Mouse (Mus musculus) hindbrain, embryonic 16.5 days (tissue): ENCODE results near the gene Ciz1. TPM values are rescaled to one million over a fixed set of nuclear protein-coding genes. Genes with fewer than 3 reads are reported as not detected.
A peak's percentile ranks its signal among the peaks of the same experiment; 100 is the strongest.

ENCODE experiments used
- ATAC-seq: fragments of 200-750 bp; cut with Nextera tagmentation; 2 replicates; pipeline ENCODE4 v1.8.0; 2017; ENCODE audit warnings: moderate TSS enrichment, moderate library complexity
- H3K27ac ChIP-seq: fragments of 300-500 bp; sonication (generic); 2 replicates; pipeline ENCODE4 v1.5.1; 2014; ENCODE audit warnings: low read depth, mild to moderate bottlenecking, control low read depth, low read length, moderate library complexity
- H3K27me3 ChIP-seq: fragments of 300-500 bp; sonication (generic); replicated peaks from 2 replicates; pipeline ENCODE4 v1.6.1; 2014; ENCODE audit warnings: low read length; ENCODE audit not compliant: control insufficient read depth, insufficient read depth
- H3K36me3 ChIP-seq: fragments of 300-500 bp; sonication (generic); 2 replicates; pipeline ENCODE4 v1.6.1; 2014; ENCODE audit warnings: mild to moderate bottlenecking, low read length, moderate library complexity, mixed read lengths; ENCODE audit not compliant: control insufficient read depth, insufficient read depth
- H3K4me1 ChIP-seq: fragments of 300-500 bp; sonication (generic); 2 replicates; pipeline ENCODE4 v1.6.1; 2014; ENCODE audit warnings: low read depth, low read length; ENCODE audit not compliant: control insufficient read depth, insufficient read depth
- H3K4me2 ChIP-seq: fragments of 300-500 bp; sonication (generic); 2 replicates; pipeline ENCODE4 v1.6.1; 2014; ENCODE audit warnings: mild to moderate bottlenecking, low read length, control low read depth, moderate library complexity
- H3K4me3 ChIP-seq: fragments of 300-500 bp; sonication (generic); 2 replicates; pipeline ENCODE4 v1.5.1; 2014; ENCODE audit warnings: mild to moderate bottlenecking, low read length, control low read depth, moderate library complexity
- H3K9ac ChIP-seq: fragments of 300-500 bp; sonication (generic); 2 replicates; pipeline ENCODE4 v1.6.1; 2014; ENCODE audit warnings: low read depth, mild to moderate bottlenecking, control low read depth, low read length, moderate library complexity
- H3K9me3 ChIP-seq: fragments of 300-500 bp; sonication (generic); 2 replicates; pipeline ENCODE4 v1.6.1; 2014; ENCODE audit warnings: mild to moderate bottlenecking, low read length, moderate library complexity; ENCODE audit not compliant: control insufficient read depth
- WGBS: fragments of 180-500 bp; shearing (Covaris S2); extraction: QIAGEN DNeasy Blood & Tissue Kit; methylation state at CpG from one replicate; pipeline ENCODE4 v1.1.7; 2014; 5-methylcytosine and 5-hydroxymethylcytosine counted together
- polyA plus RNA-seq: library from polyadenylated mRNA; unstranded; fragments of >200 nt; fragmentation: Nextera tagmentation; extraction: Ambion mirVana; gene quantifications from 2 replicates; pipeline ENCODE4 v1.2.1, GENCODE M21; 2015

Gene Ciz1
- polyA plus RNA-seq, 1 experiment from 2014 or later: 41.1 TPM

DNA sequence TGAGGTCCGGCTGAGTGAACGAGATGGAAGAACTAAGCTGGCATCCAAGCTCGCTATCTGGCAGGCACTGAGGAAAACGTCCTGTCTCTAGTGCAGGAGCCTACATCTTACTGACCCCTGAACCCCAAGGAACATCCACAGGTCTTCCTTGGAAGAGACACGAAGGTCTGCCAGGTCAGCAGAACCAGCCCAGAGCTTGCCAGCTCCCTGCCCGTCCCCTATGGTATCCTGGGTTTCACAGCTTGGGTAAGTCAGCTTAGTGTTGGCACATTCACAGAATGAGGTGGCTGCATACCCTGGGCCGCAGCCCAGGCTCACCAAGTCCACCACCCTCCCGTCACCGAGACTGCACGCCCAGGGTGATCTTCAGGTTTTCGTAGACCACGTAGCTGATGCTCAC lies 63.7 kb downstream of the Ciz1 start:
- ATAC-seq: no peak
- Histone ChIP-seq H3K27ac (no peak overlapping the region), H3K4me3 (no peak overlapping the region), H3K4me1 (no peaks in the 10 kb centered on the region), H3K4me2 (no peak overlapping the region), H3K36me3 (peaks cover 45% of the 10 kb centered on the region), H3K27me3 (no peaks in the 10 kb centered on the region), H3K9me3 (no peaks in the 10 kb centered on the region), H3K9ac (no peak overlapping the region)
- WGBS: 95% methylated on average over 12 of the region's 12 CpGs

DNA sequence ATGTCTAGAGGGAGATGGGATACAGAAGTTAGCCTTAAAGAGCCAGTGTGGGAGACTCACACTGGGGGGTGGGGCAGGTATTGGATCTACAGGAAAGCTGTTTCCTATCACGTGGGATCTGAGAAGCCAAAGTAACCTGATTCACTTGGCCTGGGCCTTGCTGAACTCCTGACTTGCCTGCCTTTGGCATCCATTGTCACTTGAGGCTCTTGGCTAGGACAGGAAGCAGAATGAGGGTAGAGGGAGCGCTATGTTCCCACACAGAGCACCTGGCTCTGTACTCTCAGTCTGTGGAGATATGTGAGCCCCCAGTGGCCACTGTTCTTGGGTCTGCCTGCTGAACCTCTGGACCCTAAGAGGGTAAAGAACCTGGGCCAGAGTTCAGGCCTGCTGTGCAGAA lies 64.4 kb downstream of the Ciz1 start:
- H3K27me3 ChIP-seq: no peaks in the 10 kb centered on the region
- ATAC-seq: no peak
- WGBS: 94% methylated on average over 2 of the region's 2 CpGs
- no peaks in the 10 kb centered on the region for H3K4me1 ChIP-seq
- peaks cover 45% of the 10 kb centered on the region for H3K36me3 ChIP-seq
- H3K27ac ChIP-seq: no peak overlapping the region
- no peak overlapping the region for H3K4me2 ChIP-seq
- H3K4me3 ChIP-seq: no peak overlapping the region
- H3K9me3 ChIP-seq: no peaks in the 10 kb centered on the region
- H3K9ac ChIP-seq: no peak overlapping the region

DNA sequence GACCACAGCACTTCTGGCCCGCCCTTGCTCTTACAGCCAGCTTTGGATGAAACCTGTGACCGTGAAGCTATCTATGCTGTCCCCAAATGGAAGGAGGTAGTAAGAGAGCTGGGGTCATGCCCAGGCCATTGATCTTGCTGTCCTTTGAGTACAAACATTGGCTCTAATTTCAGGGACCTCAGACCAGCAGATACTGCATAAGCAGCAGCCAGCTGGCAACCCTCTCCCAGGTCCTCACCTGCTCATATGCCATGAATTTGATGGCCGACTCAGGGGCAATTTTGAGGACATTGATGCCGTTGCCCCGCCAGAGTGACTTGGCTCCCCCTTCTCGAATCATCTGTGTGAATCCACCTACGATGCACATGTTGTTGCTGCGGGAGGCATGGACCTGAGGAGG lies 65.4 kb downstream of the Ciz1 start:
- WGBS: 93% methylated on average over 8 of the region's 8 CpGs
- Histone ChIP-seq H3K4me1 (no peaks in the 10 kb centered on the region), H3K9me3 (no peaks in the 10 kb centered on the region), H3K4me3 (no peak overlapping the region), H3K27ac (no peak overlapping the region), H3K27me3 (no peaks in the 10 kb centered on the region), H3K36me3 (peaks cover 45% of the 10 kb centered on the region), H3K4me2 (no peak overlapping the region), H3K9ac (no peak overlapping the region)
- no peak for ATAC-seq

DNA sequence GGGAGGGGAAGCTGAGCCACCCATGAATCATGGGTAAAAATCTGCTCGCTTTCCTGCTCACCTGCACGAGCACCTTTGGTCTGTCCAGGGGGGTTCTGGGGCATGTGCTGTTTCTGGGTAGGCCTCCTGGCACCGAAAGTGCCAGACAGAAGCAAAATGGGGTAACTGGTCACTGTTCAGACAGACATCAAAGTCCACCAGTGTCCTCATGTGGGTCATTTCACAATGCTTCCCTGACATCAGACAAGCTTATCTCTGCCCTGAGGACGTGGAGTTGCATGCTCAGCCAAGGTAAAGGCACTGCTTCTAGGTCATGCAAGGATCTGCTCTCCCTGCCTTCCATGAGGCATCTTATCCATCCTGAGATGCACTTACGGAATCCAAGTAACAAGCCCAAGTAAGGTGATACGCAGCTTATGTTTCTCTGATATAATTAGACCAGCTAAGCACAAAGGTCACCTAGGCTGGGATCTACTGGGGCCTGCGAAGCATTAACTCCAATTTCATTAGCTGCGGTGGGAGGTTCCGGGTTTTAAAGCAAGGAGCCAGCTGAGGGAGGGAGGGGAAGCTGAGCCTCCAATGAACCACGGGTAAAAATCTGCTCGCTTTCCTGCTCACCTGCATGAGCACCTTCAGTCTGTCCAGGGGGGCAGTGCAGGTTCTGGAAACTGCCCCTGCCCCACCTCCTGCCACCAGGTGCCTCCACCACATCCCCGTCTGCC lies 66.5 kb downstream of the Ciz1 start:
- Histone ChIP-seq H3K4me1 (peaks cover 9% of the 10 kb centered on the region), H3K27ac (no peak overlapping the region), H3K27me3 (no peaks in the 10 kb centered on the region), H3K9me3 (no peaks in the 10 kb centered on the region), H3K9ac (no peak overlapping the region), H3K4me3 (no peak overlapping the region), H3K4me2 (no peak overlapping the region), H3K36me3 (peaks cover 45% of the 10 kb centered on the region)
- 88% methylated on average over 12 of the region's 12 CpGs for WGBS
- ATAC-seq: no peak

DNA sequence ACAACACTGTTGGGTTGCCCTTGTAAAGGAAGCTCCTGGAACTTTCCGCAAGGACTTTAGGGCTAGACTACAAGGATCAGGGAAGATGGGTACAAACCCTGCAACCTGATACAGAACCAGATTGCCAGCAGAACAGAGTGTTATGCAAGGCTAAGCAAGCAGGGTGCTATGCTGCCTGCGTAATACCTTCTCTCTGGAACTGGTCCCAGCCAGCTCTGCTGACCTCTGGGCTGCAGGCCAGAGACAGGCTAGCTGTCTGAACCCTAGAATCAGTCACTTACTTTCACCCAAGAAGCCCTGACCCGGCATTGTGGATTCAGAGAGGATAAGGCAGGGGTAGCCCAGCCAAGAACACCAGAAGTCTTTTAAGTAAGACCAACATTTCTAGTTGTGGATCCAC lies 67.2 kb downstream of the Ciz1 start:
- H3K4me3 ChIP-seq: no peak overlapping the region
- no peak overlapping the region for H3K9ac ChIP-seq
- 88% methylated on average over 3 of the region's 3 CpGs for WGBS
- H3K4me2 ChIP-seq: no peak overlapping the region
- ATAC-seq: no peak
- H3K27ac ChIP-seq: no peak overlapping the region
- no peaks in the 10 kb centered on the region for H3K9me3 ChIP-seq
- H3K27me3 ChIP-seq: no peaks in the 10 kb centered on the region
- H3K4me1 ChIP-seq: peaks cover 16% of the 10 kb centered on the region
- H3K36me3 ChIP-seq: peaks cover 45% of the 10 kb centered on the region

DNA sequence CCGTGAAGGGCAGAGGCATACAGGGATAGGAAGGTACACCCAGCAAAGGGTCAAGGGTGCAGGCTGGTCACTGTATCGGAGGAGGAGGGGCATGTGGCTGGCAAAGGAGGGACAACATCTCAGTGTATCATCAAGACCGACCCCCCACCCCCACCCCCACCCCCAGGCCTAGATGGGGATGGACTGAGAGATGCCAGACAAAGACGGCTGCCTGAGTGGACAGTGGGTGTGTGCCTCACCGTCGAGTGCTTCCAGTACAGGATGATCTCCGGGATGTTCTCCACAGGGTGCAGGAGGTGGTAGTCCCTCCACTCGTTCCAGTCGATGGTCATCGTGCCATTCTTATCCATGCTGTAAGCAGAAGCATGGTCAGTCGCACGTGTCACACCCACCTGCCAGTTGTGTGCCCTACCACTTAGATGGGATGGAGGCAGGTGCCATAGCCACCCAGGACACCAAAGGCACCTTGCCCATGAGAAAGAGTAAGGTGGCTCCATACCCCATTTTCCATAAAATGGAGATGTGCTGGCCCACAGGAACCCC lies 68.0 kb downstream of the Ciz1 start:
- Histone ChIP-seq H3K9ac (no peak overlapping the region), H3K36me3 (peaks cover 41% of the 10 kb centered on the region), H3K4me1 (peaks cover 22% of the 10 kb centered on the region), H3K27ac (no peak overlapping the region), H3K4me2 (no peak overlapping the region), H3K9me3 (no peaks in the 10 kb centered on the region), H3K27me3 (no peaks in the 10 kb centered on the region), H3K4me3 (no peak overlapping the region)
- WGBS: 94% methylated on average over 12 of the region's 12 CpGs
- no peak for ATAC-seq

DNA sequence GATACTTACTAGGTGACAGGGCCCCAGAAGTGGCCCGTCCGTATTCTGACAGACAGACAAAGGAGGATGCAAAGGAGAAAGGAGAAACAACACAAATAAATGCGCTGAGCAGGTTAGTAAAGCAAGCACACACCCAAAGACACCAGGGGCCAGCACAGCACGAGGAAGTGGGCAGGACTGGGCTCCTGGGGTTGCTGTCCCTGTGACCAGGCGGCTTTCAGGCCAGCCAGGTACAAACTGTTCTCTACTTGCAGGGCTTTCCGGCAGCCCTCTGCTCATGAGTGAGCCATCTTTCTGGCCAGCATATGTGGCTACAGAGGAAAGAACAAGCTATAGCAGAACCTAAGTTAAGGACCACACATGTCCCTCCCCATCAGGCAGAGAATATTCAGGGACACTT lies 68.5 kb downstream of the Ciz1 start:
- H3K36me3 ChIP-seq: peaks cover 36% of the 10 kb centered on the region

DNA sequence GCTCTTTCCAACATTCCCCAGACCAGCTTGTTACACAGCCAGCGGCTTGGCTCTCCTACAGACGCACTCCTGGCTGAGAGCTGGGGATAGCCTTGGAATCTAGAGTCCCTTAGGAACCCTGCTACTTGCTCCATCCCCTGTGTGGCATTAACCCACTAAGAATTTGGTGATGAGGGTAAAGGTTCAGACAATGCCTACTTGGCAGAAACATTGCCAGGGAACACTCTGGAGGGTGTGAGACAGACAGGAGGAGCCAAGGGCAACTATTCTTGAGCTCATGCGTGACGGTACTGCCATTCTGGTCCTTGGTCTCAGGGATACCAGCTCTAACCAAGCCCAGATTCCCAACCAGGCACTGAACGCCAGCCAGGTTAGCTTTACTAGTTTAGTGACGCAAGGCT lies 69.7 kb downstream of the Ciz1 start:
- Histone ChIP-seq H3K4me3 (no peak overlapping the region), H3K36me3 (peaks cover 24% of the 10 kb centered on the region), H3K4me1 (peaks cover 22% of the 10 kb centered on the region), H3K9me3 (no peaks in the 10 kb centered on the region), H3K27me3 (no peaks in the 10 kb centered on the region), H3K27ac (no peak overlapping the region), H3K9ac (no peak overlapping the region), H3K4me2 (no peak overlapping the region)
- ATAC-seq: no peak
- WGBS: 92% methylated on average over 6 of the region's 6 CpGs

More for the DNA sequence above, 68.5 kb downstream of the Ciz1 start:
- no peaks in the 10 kb centered on the region for H3K27me3 ChIP-seq
- no peak for ATAC-seq
- H3K4me1 ChIP-seq: peaks cover 22% of the 10 kb centered on the region
- H3K4me2 ChIP-seq: no peak overlapping the region
- H3K4me3 ChIP-seq: no peak overlapping the region
- no peaks in the 10 kb centered on the region for H3K9me3 ChIP-seq
- H3K9ac ChIP-seq: no peak overlapping the region
- no peak overlapping the region for H3K27ac ChIP-seq
- 83% methylated on average over 6 of the region's 6 CpGs for WGBS

DNA sequence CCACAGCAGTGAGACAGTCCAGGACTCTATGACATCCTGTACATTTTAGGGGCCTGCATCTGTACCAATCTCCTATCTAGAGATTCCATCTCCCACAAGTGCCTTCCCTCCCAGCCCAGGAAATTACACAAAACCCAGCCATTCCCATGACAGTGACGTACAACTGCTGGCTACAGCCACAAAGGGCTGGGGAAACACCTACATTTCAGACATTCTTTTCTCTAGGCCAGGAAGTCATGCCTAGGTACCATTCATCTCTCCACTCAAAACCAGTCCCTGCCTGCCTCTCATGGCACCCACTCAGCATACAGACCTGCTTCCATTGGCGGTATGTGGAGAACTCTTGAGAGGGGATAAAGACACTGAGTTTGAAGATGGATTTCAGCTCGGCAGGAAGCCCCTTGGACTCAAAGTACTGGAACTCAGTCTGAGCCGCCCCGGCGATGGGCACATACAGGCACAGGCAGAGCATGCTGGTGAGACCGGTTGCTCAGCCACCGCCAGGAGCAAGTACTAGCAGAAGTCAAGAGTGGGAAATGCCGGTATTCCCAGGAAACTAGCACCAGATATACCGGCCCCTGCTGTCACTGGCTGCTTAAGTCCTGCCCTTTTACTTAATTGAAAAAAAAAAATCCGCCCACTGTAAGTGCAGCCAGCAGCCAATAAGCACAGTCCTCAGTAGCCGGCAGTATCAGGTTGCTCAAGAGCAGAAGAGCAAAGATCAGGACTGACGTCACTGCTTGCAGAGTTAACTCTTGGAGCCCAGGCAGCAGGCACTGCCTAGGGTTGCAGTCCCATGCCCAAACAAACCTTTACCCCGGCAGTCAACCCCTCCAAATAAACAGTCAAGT lies 71.6 kb downstream of the Ciz1 start:
- peak overlapping the region; percentile 63 for H3K4me2 ChIP-seq
- H3K9ac ChIP-seq: peak overlapping the region; percentile 48
- H3K9me3 ChIP-seq: no peaks in the 10 kb centered on the region
- peaks cover 38% of the 10 kb centered on the region for H3K4me1 ChIP-seq
- no peaks in the 10 kb centered on the region for H3K27me3 ChIP-seq
- 2% methylated on average over 14 of the region's 14 CpGs for WGBS
- ATAC-seq: peak; percentile 80
- peak overlapping the region; percentile 43 for H3K4me3 ChIP-seq
- H3K27ac ChIP-seq: peak overlapping the region; percentile 69
- H3K36me3 ChIP-seq: peaks cover 9% of the 10 kb centered on the region
